Mouse (Mus musculus): Measurements from ENCODE around the gene Gm28047.

DNA sequence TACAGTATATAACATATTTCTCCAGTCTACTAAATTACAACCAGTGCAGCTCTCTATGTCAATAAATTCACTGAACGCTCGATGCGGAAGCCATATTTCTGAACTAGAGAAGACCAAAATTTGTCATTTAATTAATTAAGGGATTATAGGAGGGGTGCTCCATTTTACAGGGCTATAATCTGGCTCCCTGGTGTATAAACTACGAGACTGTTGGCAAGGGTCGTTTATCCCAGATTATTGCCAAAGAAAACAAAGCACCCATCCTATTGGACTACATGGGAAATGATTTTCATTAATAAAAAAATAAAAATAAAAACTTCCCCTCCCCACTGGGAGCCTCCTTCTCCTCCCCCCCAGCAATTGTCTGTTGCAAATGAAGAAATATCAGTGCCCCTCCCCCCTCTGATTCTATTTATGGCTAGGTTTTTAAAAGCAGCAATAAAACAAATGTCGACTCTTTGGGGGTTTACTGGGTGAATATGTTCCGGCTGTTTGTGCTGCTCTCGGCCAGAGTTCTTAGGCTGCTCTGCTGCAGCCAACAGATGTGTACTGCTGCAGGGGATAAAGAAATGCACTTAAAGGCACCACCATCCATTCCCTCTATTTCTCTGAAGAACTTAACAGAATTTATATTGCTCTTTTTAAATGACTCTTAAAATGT, 30.7 kb downstream of the Gm28047 start:
- TF ChIP-seq GATA1 (IDR thresholded peaks at IDR 0.05; ENCODE audit: low read length) (no peak), TAL1 (IDR thresholded peaks at IDR 0.05; ENCODE audit: low read length) (no peak)

Data from erythroblast, embryonic 14.5 days (primary cell).